ENCODE assay signal across 19 mouse cellular contexts in the genomic region with DNA sequence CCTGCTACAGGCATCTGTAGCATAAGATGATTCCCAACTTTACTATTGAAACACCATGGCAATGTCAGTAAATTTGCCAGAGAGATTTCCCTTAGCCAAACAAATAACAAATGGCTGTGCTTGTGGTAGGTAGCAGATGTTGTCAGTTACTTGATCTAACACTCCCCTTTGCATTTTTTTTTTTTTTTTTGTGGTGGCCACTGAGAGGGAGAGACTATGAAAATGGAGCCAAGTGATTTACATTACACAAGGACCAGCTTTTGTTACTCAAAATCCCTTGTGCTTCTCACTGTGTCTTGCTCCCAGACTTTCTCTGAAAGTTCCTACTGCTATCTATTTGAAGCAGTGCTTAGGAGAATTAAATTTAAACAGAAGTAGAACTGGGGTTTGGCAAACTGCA.
A peak's percentile ranks its signal among the peaks of the same experiment; 100 is the strongest.
DNase-seq lines count a peak whose midpoint lies in the region; ATAC-seq and TF ChIP-seq lines count a peak whose summit lies in the region.
"Had no signal": no experiment of that assay in that cellular context is flagged by ENCODE, and none has a peak within 500 bp of the region (broad histone marks: within the 10 kb centered on the region; RNA-seq: fewer than 3 reads in every experiment).

No protein-coding gene starts in this region.

- no peak overlapping the region for H3K4me3 ChIP-seq in forebrain, embryonic 15.5 days
- no peak overlapping the region for H3K4me3 ChIP-seq in forebrain, postnatal 0 days (ENCODE audit: low read depth, low read length)
- no peak overlapping the region for H3K4me3 ChIP-seq in midbrain, embryonic 14.5 days (replicated peaks; ENCODE audit: low read depth, low read length)
- no peak overlapping the region for H3K4me3 ChIP-seq in midbrain, embryonic 16.5 days (ENCODE audit: low read depth, low read length)
- H3K4me3 ChIP-seq: embryonic facial prominence, embryonic 10.5 days; gastrocnemius, adult 2 months; heart, embryonic 12.5 days; hindbrain, embryonic 15.5 days had no signal

- TF ChIP-seq CTCF in forebrain, postnatal 0 days (IDR thresholded peaks at IDR 0.05; ENCODE audit: low read depth) = no peak

- H3K27me3 ChIP-seq in forebrain, embryonic 15.5 days = no peaks in the 10 kb centered on the region
- H3K27me3 ChIP-seq in forebrain, postnatal 0 days (ENCODE audit: insufficient read depth, low read length) = no peaks in the 10 kb centered on the region
- no peaks in the 10 kb centered on the region for H3K27me3 ChIP-seq in midbrain, embryonic 14.5 days (ENCODE audit: control insufficient read depth, insufficient read depth, low read length)
- H3K27me3 ChIP-seq in midbrain, embryonic 16.5 days (ENCODE audit: control insufficient read depth, insufficient read depth, low read depth, low read length) = no peaks in the 10 kb centered on the region
- H3K27me3 ChIP-seq: CH12.LX; heart, embryonic 12.5 days; hindbrain, embryonic 15.5 days had no signal

- no peak overlapping the region for H3K4me2 ChIP-seq in forebrain, embryonic 15.5 days (replicated peaks)
- no peak overlapping the region for H3K4me2 ChIP-seq in forebrain, postnatal 0 days (ENCODE audit: low read depth)
- H3K4me2 ChIP-seq in midbrain, embryonic 14.5 days (ENCODE audit: low read length) = no peak overlapping the region
- H3K4me2 ChIP-seq in midbrain, embryonic 16.5 days (ENCODE audit: low read length) = no peak overlapping the region
- H3K4me2 ChIP-seq: heart, embryonic 12.5 days; hindbrain, embryonic 15.5 days had no signal

- peak; percentile 43; the same call in 1 of the 2 replicates for ATAC-seq in forebrain, embryonic 15.5 days (replicated peaks)
- ATAC-seq in forebrain, postnatal 0 days = no peak
- ATAC-seq in midbrain, embryonic 14.5 days (ENCODE audit: low FRiP score, low TSS enrichment) = no peak
- no peak for ATAC-seq in midbrain, embryonic 16.5 days
- no peak for ATAC-seq in megakaryocyte, adult 5-6 weeks (ENCODE audit: poor library complexity, severe bottlenecking)
- ATAC-seq: activated CD4-positive, CD25-positive, alpha-beta regulatory T cell, adult 4 months; intestine, embryonic 16.5 days had no signal

- no peak overlapping the region for H3K27ac ChIP-seq in forebrain, embryonic 15.5 days (replicated peaks)
- no peak overlapping the region for H3K27ac ChIP-seq in forebrain, postnatal 0 days (ENCODE audit: low read depth, low read length)
- H3K27ac ChIP-seq in midbrain, embryonic 14.5 days (replicated peaks; ENCODE audit: low read depth, low read length) = no peak overlapping the region
- no peak overlapping the region for H3K27ac ChIP-seq in midbrain, embryonic 16.5 days (ENCODE audit: low read length)
- H3K27ac ChIP-seq: embryonic facial prominence, embryonic 10.5 days; gastrocnemius, adult 2 months; hindbrain, embryonic 15.5 days had no signal

- DNase-seq in forebrain, postnatal 0 days = no peak
- peak; percentile 8 for DNase-seq in midbrain, embryonic 14.5 days
- DNase-seq in R1 (ENCODE audit: low read depth, low spot score) = peak; percentile 63
- DNase-seq: adrenal gland, postnatal 14 days; cerebellum, adult 2 months; cerebellum, postnatal 10 days; gastrocnemius, adult 2 months; gastrocnemius, postnatal 25 days; heart, postnatal 36 days had no signal

- no peaks in the 10 kb centered on the region for H3K9me3 ChIP-seq in forebrain, embryonic 15.5 days
- no peaks in the 10 kb centered on the region for H3K9me3 ChIP-seq in forebrain, postnatal 0 days (ENCODE audit: low read length)
- H3K9me3 ChIP-seq in midbrain, embryonic 14.5 days (ENCODE audit: control insufficient read depth, low read length) = no peaks in the 10 kb centered on the region
- H3K9me3 ChIP-seq in midbrain, embryonic 16.5 days (replicated peaks; ENCODE audit: control insufficient read depth, low read length, poor library complexity, severe bottlenecking) = no peaks in the 10 kb centered on the region
- H3K9me3 ChIP-seq: embryonic facial prominence, embryonic 10.5 days; G1E; heart, embryonic 12.5 days; hindbrain, embryonic 15.5 days had no signal

- no peaks in the 10 kb centered on the region for H3K4me1 ChIP-seq in forebrain, embryonic 15.5 days
- H3K4me1 ChIP-seq in forebrain, postnatal 0 days (ENCODE audit: insufficient read depth) = no peaks in the 10 kb centered on the region
- H3K4me1 ChIP-seq in midbrain, embryonic 14.5 days (ENCODE audit: control insufficient read depth, insufficient read depth, low read length) = no peaks in the 10 kb centered on the region
- no peaks in the 10 kb centered on the region for H3K4me1 ChIP-seq in midbrain, embryonic 16.5 days (ENCODE audit: control insufficient read depth, insufficient read depth, low read length)
- H3K4me1 ChIP-seq: embryonic facial prominence, embryonic 10.5 days; heart, embryonic 12.5 days; hindbrain, embryonic 15.5 days had no signal

- H3K9ac ChIP-seq in forebrain, embryonic 15.5 days (replicated peaks) = no peak overlapping the region
- no peak overlapping the region for H3K9ac ChIP-seq in forebrain, postnatal 0 days
- H3K9ac ChIP-seq in midbrain, embryonic 14.5 days (replicated peaks; ENCODE audit: low read length) = no peak overlapping the region
- H3K9ac ChIP-seq in midbrain, embryonic 16.5 days (ENCODE audit: low read depth, low read length) = no peak overlapping the region
- H3K9ac ChIP-seq: heart, embryonic 12.5 days; hindbrain, embryonic 15.5 days had no signal

- H3K36me3 ChIP-seq in forebrain, embryonic 15.5 days = no peaks in the 10 kb centered on the region
- no peaks in the 10 kb centered on the region for H3K36me3 ChIP-seq in forebrain, postnatal 0 days (ENCODE audit: insufficient read depth)
- H3K36me3 ChIP-seq in midbrain, embryonic 14.5 days (ENCODE audit: control insufficient read depth, insufficient read depth, low read length) = no peaks in the 10 kb centered on the region
- no peaks in the 10 kb centered on the region for H3K36me3 ChIP-seq in midbrain, embryonic 16.5 days (ENCODE audit: control insufficient read depth, insufficient read depth, low read length)
- H3K36me3 ChIP-seq: embryonic facial prominence, embryonic 10.5 days; G1E; heart, embryonic 12.5 days; hindbrain, embryonic 15.5 days had no signal
